ENCODE assay signal across 9 mouse cellular contexts in genomic region chr4:134922111-134922924, GRCm38 (mm10). TPM values are rescaled to one million over a fixed set of nuclear protein-coding genes. Genes with fewer than 3 reads are reported as not detected.
DNase-seq lines count a peak whose midpoint lies in the region; ATAC-seq and TF ChIP-seq lines count a peak whose summit lies in the region.
"Had no signal": no experiment of that assay in that cellular context is flagged by ENCODE, and none has a peak within 500 bp of the region (broad histone marks: within the 10 kb centered on the region; RNA-seq: fewer than 3 reads in every experiment).

No protein-coding gene starts in this region.

- peak overlapping the region; percentile 69 for H3K4me2 ChIP-seq in embryonic facial prominence, embryonic 15.5 days (replicated peaks)
- H3K4me2 ChIP-seq in limb, embryonic 11.5 days (ENCODE audit: low read depth, severe bottlenecking): peak overlapping the region; percentile 87

- no peak for TF ChIP-seq POLR2A in small intestine, adult 2 months (IDR thresholded peaks at IDR 0.05; ENCODE audit: low read depth, low read length)

- H3K4me1 ChIP-seq in embryonic facial prominence, embryonic 15.5 days: peaks cover 26% of the 10 kb centered on the region
- peaks cover 4% of the 10 kb centered on the region; the same call in 1 of the 2 replicates for H3K4me1 ChIP-seq in limb, embryonic 11.5 days (ENCODE audit: control insufficient read depth, insufficient read depth, low read length)
- peaks cover 11% of the 10 kb centered on the region; the same call in 1 of the 2 replicates for H3K4me1 ChIP-seq in small intestine, adult 2 months (ENCODE audit: control insufficient read depth, insufficient read depth, insufficient read length, low read length)

- peak overlapping the region; percentile 100 for H3K9ac ChIP-seq in embryonic facial prominence, embryonic 15.5 days
- H3K9ac ChIP-seq in limb, embryonic 11.5 days (ENCODE audit: low read length): peak overlapping the region; percentile 73

- no peaks in the 10 kb centered on the region for H3K9me3 ChIP-seq in embryonic facial prominence, embryonic 15.5 days (replicated peaks)
- H3K9me3 ChIP-seq in limb, embryonic 11.5 days (ENCODE audit: control insufficient read depth, low read length): no peaks in the 10 kb centered on the region

- peak overlapping the region; percentile 96 for H3K27ac ChIP-seq in embryonic facial prominence, embryonic 15.5 days (replicated peaks)
- H3K27ac ChIP-seq in limb, embryonic 11.5 days (replicated peaks; ENCODE audit: low read depth, low read length): peak overlapping the region; percentile 70; the same call in 1 of the 2 replicates
- H3K27ac ChIP-seq in small intestine, adult 2 months (ENCODE audit: insufficient read depth, low read depth, low read length): peak overlapping the region; percentile 94

- intact Hi-C loops in left cerebral cortex, postnatal 14 days (cut with DNase I): loop anchor here (2.0 to 10.0 kb wide), 2 partner anchors 70 to 952 kb away; partner anchors contain the start of genes Maco1 and Pnrc2

- peak; percentile 41 for DNase-seq in embryo, embryonic 11 days
- DNase-seq in embryo, embryonic 9.5 days (ENCODE audit: extremely low spot score): no peak
- DNase-seq in 3134 (ENCODE audit: extremely low read depth, insufficient read length, low spot score): peak; percentile 52
- DNase-seq in limb, embryonic 11.5 days (ENCODE audit: low spot score): no peak
- DNase-seq in left cerebral cortex, postnatal 14 days (ENCODE audit: low spot score in 2 of 2): no peak
- DNase-seq in spleen, adult 18-20 months: no peak

- TF ChIP-seq CTCF in small intestine, adult 2 months (IDR thresholded peaks at IDR 0.05; ENCODE audit: extremely low read depth, insufficient read length, insufficient replicate concordance, low read depth, low read length): no peak

- no peak for ATAC-seq in embryonic facial prominence, embryonic 15.5 days (ENCODE audit: insufficient number of reproducible peaks, low FRiP score, low TSS enrichment, low read depth)
- no peak for ATAC-seq in limb, embryonic 11.5 days (ENCODE audit: insufficient number of reproducible peaks, low FRiP score, low TSS enrichment, low read depth)

- no peaks in the 10 kb centered on the region for H3K27me3 ChIP-seq in embryonic facial prominence, embryonic 15.5 days
- H3K27me3 ChIP-seq in limb, embryonic 11.5 days (ENCODE audit: control insufficient read depth, insufficient read depth, low read length): no peaks in the 10 kb centered on the region
- H3K27me3 ChIP-seq in small intestine, adult 2 months (ENCODE audit: control insufficient read depth, insufficient read depth, low read length): no peaks in the 10 kb centered on the region
- H3K27me3 ChIP-seq: Patski had no signal

- peak overlapping the region; percentile 100 for H3K4me3 ChIP-seq in embryonic facial prominence, embryonic 15.5 days (replicated peaks)
- H3K4me3 ChIP-seq in limb, embryonic 11.5 days (ENCODE audit: low read depth, low read length): peak overlapping the region; percentile 99; the same call in 1 of the 2 replicates
- peak overlapping the region; percentile 68 for H3K4me3 ChIP-seq in small intestine, adult 2 months (ENCODE audit: low read depth, low read length)

- peaks cover 21% of the 10 kb centered on the region for H3K36me3 ChIP-seq in embryonic facial prominence, embryonic 15.5 days
- peaks cover 10% of the 10 kb centered on the region; the same call in 1 of the 2 replicates for H3K36me3 ChIP-seq in limb, embryonic 11.5 days (ENCODE audit: control insufficient read depth, insufficient read depth, low read length)
- H3K36me3 ChIP-seq in small intestine, adult 2 months (ENCODE audit: control insufficient read depth, insufficient read depth, low read length): peaks cover 25% of the 10 kb centered on the region

- 55% methylated on average over 10 of the region's 10 CpGs for WGBS in embryonic facial prominence, embryonic 15.5 days
- 58% methylated on average over 10 of the region's 10 CpGs for WGBS in limb, embryonic 11.5 days
- WGBS in small intestine, adult 2 months: 41% methylated on average over 10 of the region's 10 CpGs

RNA-seq across cellular contexts. Expression of gene Rsrp1, which starts 1.1 kb away (rescaled TPM):
- 505 and 540 TPM in 2 replicates for polyA plus RNA-seq in embryonic facial prominence, embryonic 15.5 days (2015; fragmentation: Nextera tagmentation; extraction: Ambion mirVana)
- polyA plus RNA-seq in limb, embryonic 11.5 days (2014; fragmentation: Nextera tagmentation; extraction: Ambion mirVana): 345 and 367 TPM in 2 replicates
- 758 and 1,409 TPM in 2 replicates for polyA plus RNA-seq in small intestine, adult 2 months (2012; rRNA removed)
- 100 to 1,000 TPM; 261 to 276 TPM for total RNA-seq in left cerebral cortex, postnatal 14 days (2021)

RNA-seq across cellular contexts. Expression of gene Tmem50a, which starts 7.5 kb away (rescaled TPM):
- polyA plus RNA-seq in embryonic facial prominence, embryonic 15.5 days (2015; fragmentation: Nextera tagmentation; extraction: Ambion mirVana): 190 and 193 TPM in 2 replicates
- 145 and 154 TPM in 2 replicates for polyA plus RNA-seq in limb, embryonic 11.5 days (2014; fragmentation: Nextera tagmentation; extraction: Ambion mirVana)
- polyA plus RNA-seq in small intestine, adult 2 months (2012; rRNA removed): 29.8 and 54.4 TPM in 2 replicates
- 100 to 1,000 TPM; 125 to 129 TPM for total RNA-seq in left cerebral cortex, postnatal 14 days (2021)

RNA-seq across cellular contexts. Expression of gene Syf2, which starts 8.4 kb away (rescaled TPM):
- polyA plus RNA-seq in embryonic facial prominence, embryonic 15.5 days (2015; fragmentation: Nextera tagmentation; extraction: Ambion mirVana): 77.8 and 83.6 TPM in 2 replicates
- 69.8 and 75.6 TPM in 2 replicates for polyA plus RNA-seq in limb, embryonic 11.5 days (2014; fragmentation: Nextera tagmentation; extraction: Ambion mirVana)
- 2.4 and 9.2 TPM in 2 replicates for polyA plus RNA-seq in small intestine, adult 2 months (2012; rRNA removed)
- total RNA-seq in left cerebral cortex, postnatal 14 days (2021): 10 to 100 TPM; 39.0 to 39.1 TPM

RNA-seq across cellular contexts. Expression of gene Rhd, which starts 58.0 kb away (rescaled TPM):
- 2.3 and 2.9 TPM in 2 replicates for polyA plus RNA-seq in embryonic facial prominence, embryonic 15.5 days (2015; fragmentation: Nextera tagmentation; extraction: Ambion mirVana)
- polyA plus RNA-seq in limb, embryonic 11.5 days (2014; fragmentation: Nextera tagmentation; extraction: Ambion mirVana): 12.6 and 14.8 TPM in 2 replicates
- not detected in 2 replicates for polyA plus RNA-seq in small intestine, adult 2 months (2012; rRNA removed)
- total RNA-seq in left cerebral cortex, postnatal 14 days (2021): not detected

Comparison
In these comparisons a context has a peak if more than half of its experiments do, and no peak if none do; other contexts are left out.
1. DNase-seq: peak in embryo, embryonic 11 days (single experiment) and 3134 (single experiment); none in embryo, embryonic 9.5 days (single experiment), limb, embryonic 11.5 days (single experiment), left cerebral cortex, postnatal 14 days (0 of 2) and spleen, adult 18-20 months (0 of 2).
2. Peak in every context shown above with its lines, with median percentiles within 50 percentile points of each other: H3K27ac ChIP-seq and H3K4me3 ChIP-seq.